Mouse (Mus musculus) lung, embryonic 15.5 days (tissue): ENCODE results near the gene Mertk. TPM values are rescaled to one million over a fixed set of nuclear protein-coding genes. Genes with fewer than 3 reads are reported as not detected.
A peak's percentile ranks its signal among the peaks of the same experiment; 100 is the strongest.

ENCODE experiments used
- ATAC-seq: fragments of 200-750 bp; cut with Nextera tagmentation; 2 replicates; pipeline ENCODE4 v1.8.0; 2017; ENCODE audit warnings: moderate number of reproducible peaks, borderline replicate concordance; ENCODE audit not compliant: low FRiP score, low TSS enrichment; ENCODE audit errors: extremely low read depth
- H3K27ac ChIP-seq: fragments of 300-500 bp; sonication (generic); 2 replicates; pipeline ENCODE4 v1.5.1; 2015; ENCODE audit warnings: moderate library complexity, mild to moderate bottlenecking, inconsistent platforms
- H3K27me3 ChIP-seq: fragments of 300-500 bp; sonication (generic); 2 replicates; pipeline ENCODE4 v1.6.1; 2015; ENCODE audit warnings: inconsistent platforms
- H3K36me3 ChIP-seq: fragments of 300-500 bp; sonication (generic); 2 replicates; pipeline ENCODE4 v1.6.1; 2015; ENCODE audit warnings: inconsistent platforms
- H3K4me1 ChIP-seq: fragments of 300-500 bp; sonication (generic); 2 replicates; pipeline ENCODE4 v1.6.1; 2015; ENCODE audit warnings: inconsistent platforms
- H3K4me2 ChIP-seq: fragments of 300-500 bp; sonication (generic); 2 replicates; pipeline ENCODE4 v1.6.1; 2015; ENCODE audit warnings: inconsistent platforms, mild to moderate bottlenecking, moderate library complexity
- H3K4me3 ChIP-seq: fragments of 300-500 bp; sonication (generic); 2 replicates; pipeline ENCODE4 v1.5.1; 2015; ENCODE audit warnings: mild to moderate bottlenecking, inconsistent platforms
- H3K9ac ChIP-seq: fragments of 300-500 bp; sonication (generic); 2 replicates; pipeline ENCODE4 v1.6.1; 2015; ENCODE audit warnings: inconsistent platforms
- H3K9me3 ChIP-seq: fragments of 300-500 bp; sonication (generic); 2 replicates; pipeline ENCODE4 v1.6.1; 2016; ENCODE audit warnings: inconsistent platforms
- WGBS: fragments of 180-500 bp; shearing (Covaris S2); methylation state at CpG from one replicate; pipeline ENCODE4 v1.1.7; 2015; 5-methylcytosine and 5-hydroxymethylcytosine counted together
- polyA plus RNA-seq: library from polyadenylated mRNA; unstranded; fragments of >200 nt; fragmentation: Nextera tagmentation; extraction: Ambion mirVana; gene quantifications from 2 replicates; pipeline ENCODE4 v1.2.1, GENCODE M21; 2015

Gene Mertk
- polyA plus RNA-seq, 1 experiment from 2014 or later, result 5.6 TPM

DNA sequence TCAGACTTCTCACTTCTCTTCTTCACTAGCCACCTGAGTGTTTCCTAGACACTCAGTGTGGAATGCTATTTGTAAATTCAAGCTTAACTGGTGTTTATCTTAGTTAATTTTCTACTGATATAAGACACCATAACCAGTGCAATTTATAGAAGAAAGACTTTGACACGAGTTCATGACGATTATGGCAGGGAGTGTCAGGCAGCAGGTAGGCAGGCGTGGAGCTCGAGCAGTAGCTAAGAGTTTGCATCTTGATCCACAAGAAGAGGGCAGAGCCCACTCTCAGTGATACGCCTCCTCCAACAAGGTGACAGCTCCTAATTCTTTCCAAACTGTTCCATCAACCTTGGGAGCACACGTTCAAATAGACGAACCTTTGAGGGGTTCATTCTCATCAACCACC, 27.9 kb downstream of the Mertk start:
- 69% methylated on average over 7 of the region's 7 CpGs for WGBS
- no peak overlapping the region for H3K9ac ChIP-seq
- no peak overlapping the region for H3K27ac ChIP-seq
- H3K4me2 ChIP-seq, result no peak overlapping the region
- peaks cover 13% of the 10 kb centered on the region for H3K4me1 ChIP-seq
- no peaks in the 10 kb centered on the region; the same call in 1 of the 2 replicates for H3K36me3 ChIP-seq
- ATAC-seq, result no peak
- no peaks in the 10 kb centered on the region for H3K27me3 ChIP-seq
- no peak overlapping the region for H3K4me3 ChIP-seq
- no peaks in the 10 kb centered on the region for H3K9me3 ChIP-seq

DNA sequence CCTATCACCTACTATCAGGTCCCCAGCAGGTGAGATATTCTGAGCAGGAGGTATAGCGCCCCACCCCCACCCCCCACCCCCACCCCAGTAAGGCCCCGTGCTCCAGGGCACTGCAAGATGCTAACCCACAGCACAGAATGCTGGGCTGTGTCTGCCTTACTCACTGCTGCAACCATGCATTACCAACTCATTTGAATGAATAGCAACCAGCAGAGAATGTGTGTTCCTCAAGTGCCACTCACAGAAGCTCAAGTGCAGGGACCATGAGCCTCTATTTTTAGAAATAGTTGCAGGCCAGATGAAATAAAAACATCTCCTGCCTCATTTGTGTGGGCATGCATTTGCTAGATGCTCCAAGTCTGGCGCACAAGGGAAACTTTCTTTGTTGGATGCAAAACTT, 28.8 kb downstream of the Mertk start:
- no peak overlapping the region for H3K4me2 ChIP-seq
- H3K9me3 ChIP-seq, result no peaks in the 10 kb centered on the region
- no peak overlapping the region for H3K9ac ChIP-seq
- H3K4me1 ChIP-seq, result peaks cover 10% of the 10 kb centered on the region
- H3K27ac ChIP-seq, result no peak overlapping the region
- H3K27me3 ChIP-seq, result no peaks in the 10 kb centered on the region
- H3K4me3 ChIP-seq, result no peak overlapping the region
- H3K36me3 ChIP-seq, result no peaks in the 10 kb centered on the region; the same call in 1 of the 2 replicates
- WGBS, result 51% methylated on average over 3 of the region's 3 CpGs
- ATAC-seq, result no peak

DNA sequence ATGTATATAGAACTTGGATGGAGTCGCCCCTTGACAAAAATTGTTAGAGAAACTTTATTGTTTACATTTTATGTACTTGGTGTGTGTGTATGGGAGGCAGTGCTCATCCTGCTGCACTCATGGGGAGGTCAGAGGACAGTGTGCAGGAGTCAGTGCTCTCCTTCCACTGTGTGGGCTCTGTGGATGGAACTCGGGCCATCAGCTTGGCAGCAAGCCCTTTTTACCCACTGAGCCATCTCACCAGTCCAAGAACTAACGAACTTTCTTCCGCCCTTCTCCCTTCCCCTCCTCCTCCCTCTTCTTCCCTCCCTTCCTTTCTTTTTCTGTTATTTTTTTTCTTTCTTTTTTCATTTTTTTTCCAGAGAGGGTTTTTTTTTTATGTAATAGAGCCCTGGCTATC, 29.3 kb downstream of the Mertk start:
- H3K4me2 ChIP-seq, result no peak overlapping the region
- no peak overlapping the region for H3K27ac ChIP-seq
- no peak for ATAC-seq
- no peaks in the 10 kb centered on the region for H3K9me3 ChIP-seq
- 50% methylated on average over 4 of the region's 4 CpGs for WGBS
- 0 out of 2 replicates have a peak overlapping the region, but pooled peaks have one; percentile 2 for H3K9ac ChIP-seq
- H3K36me3 ChIP-seq, result no peaks in the 10 kb centered on the region; the same call in 1 of the 2 replicates
- no peak overlapping the region for H3K4me3 ChIP-seq
- no peaks in the 10 kb centered on the region for H3K27me3 ChIP-seq
- H3K4me1 ChIP-seq, result peaks cover 9% of the 10 kb centered on the region

DNA sequence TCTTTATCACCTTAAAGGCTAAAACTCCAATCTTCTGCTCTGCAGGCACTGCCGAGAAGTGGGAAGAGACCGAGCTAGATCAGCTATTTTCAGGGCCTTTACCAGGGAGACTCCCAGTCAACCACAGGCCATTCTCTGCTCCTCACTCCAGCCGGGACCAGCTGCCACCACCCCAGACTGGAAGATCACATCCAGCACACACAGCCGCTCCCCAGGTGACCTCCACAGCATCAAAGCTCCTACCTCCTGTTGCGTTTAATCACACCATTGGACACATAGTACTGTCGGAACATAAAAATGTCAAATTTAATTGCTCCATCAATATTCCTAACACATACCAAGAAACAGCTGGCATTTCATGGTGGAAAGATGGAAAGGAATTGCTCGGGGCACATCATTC, 30.4 kb downstream of the Mertk start:
- no peak for ATAC-seq
- Histone ChIP-seq H3K27ac (no peak overlapping the region), H3K9me3 (no peaks in the 10 kb centered on the region), H3K4me2 (no peak overlapping the region), H3K4me3 (no peak overlapping the region), H3K9ac (no peak overlapping the region), H3K36me3 (no peaks in the 10 kb centered on the region; the same call in 1 of the 2 replicates), H3K27me3 (no peaks in the 10 kb centered on the region), H3K4me1 (peaks cover 9% of the 10 kb centered on the region)
- WGBS, result 68% methylated on average over 7 of the region's 7 CpGs

DNA sequence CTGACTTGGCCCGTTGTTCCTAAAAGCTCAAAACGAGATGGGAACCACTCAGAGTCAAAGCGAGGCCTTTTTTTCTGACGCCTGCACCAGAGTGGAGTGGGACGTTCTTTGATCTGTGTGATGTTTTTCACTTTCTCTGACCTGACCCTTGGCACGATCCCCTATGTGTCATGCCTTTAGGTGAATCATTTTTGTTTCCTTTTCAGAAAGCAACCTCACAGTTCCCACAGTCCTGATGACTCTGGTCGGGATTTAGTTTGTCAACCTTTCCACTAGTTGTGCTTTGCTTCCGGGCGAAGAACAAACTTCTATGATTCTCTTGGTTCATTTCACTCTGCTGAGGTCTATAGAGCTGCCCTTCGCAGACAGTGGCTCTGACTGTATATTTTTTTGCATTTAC, 32.8 kb downstream of the Mertk start:
- H3K27ac ChIP-seq, result no peak overlapping the region
- H3K4me3 ChIP-seq, result no peak overlapping the region
- H3K36me3 ChIP-seq, result no peaks in the 10 kb centered on the region; the same call in 1 of the 2 replicates
- no peak overlapping the region for H3K9ac ChIP-seq
- ATAC-seq, result no peak
- H3K4me1 ChIP-seq, result peaks cover 15% of the 10 kb centered on the region
- WGBS, result 57% methylated on average over 10 of the region's 10 CpGs
- H3K9me3 ChIP-seq, result no peaks in the 10 kb centered on the region
- H3K27me3 ChIP-seq, result no peaks in the 10 kb centered on the region
- H3K4me2 ChIP-seq, result no peak overlapping the region

DNA sequence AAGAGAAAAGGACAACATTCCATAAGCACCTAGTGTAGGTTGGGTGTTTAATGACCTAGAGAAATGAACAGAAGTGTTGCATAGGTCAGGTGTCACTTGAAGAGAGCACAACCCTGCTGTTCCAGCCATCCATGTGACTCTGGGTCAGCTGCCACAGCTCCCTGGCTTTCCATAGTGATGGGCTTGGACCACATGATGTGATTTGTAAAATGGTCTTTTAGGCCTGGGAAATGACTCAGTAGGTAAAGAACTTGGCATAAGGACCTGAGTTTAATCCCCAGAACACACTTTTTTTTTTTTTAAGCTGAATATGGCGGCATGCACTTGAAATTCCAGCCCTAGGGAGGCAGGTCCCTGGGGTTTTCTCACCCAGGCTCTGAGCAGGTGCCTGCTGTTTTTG, 33.2 kb downstream of the Mertk start:
- Histone ChIP-seq H3K4me1 (peaks cover 15% of the 10 kb centered on the region), H3K4me2 (no peak overlapping the region), H3K9me3 (no peaks in the 10 kb centered on the region), H3K27ac (no peak overlapping the region), H3K36me3 (no peaks in the 10 kb centered on the region; the same call in 1 of the 2 replicates), H3K27me3 (no peaks in the 10 kb centered on the region), H3K4me3 (no peak overlapping the region), H3K9ac (no peak overlapping the region)
- ATAC-seq, result no peak
- WGBS, result 75% methylated on average over 1 of the region's 1 CpGs

DNA sequence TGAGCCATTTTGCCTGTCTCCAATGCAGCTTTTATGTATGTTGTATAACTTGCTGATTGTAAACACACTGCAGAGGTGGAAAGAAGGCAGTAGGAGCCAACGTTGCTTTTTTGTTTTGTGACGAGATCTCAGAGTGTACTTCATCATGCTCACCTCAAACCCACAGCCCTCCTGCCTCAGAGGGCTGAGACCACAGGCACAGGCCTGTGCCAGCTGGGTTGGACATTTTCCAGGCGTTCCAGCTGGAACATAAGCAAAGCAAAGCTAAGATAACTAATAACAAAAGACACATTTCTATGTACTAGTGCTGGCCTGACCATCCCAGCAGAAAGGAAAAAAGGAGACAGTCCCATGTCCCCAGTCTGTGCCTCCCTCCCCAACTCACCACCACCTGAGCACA, 36.3 kb downstream of the Mertk start:
- 30% methylated on average over 3 of the region's 3 CpGs for WGBS
- peak; percentile 14; the same call in 1 of the 2 replicates for ATAC-seq

DNA sequence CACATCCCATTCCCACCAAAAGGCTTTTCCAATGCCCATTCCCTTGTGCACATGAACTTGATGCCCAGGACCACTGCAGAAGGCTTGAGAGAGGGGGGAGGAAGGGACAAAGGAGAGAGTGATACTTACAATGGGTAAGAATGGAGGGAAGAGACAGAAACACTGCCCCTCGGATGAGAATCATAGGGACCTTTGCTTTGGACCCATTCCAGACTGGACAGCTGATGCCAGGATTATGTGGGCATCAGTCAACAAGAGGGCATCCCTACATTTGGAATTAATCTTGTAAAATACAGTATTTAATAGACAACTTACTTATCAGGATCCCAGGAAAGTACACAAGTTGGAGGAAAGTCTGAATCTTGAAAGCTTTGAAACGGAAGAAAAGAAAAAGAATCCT, 38.3 kb downstream of the Mertk start:
- 88% methylated on average over 2 of the region's 2 CpGs for WGBS
- no peaks in the 10 kb centered on the region for H3K27me3 ChIP-seq
- no peaks in the 10 kb centered on the region for H3K9me3 ChIP-seq
- no peak overlapping the region for H3K27ac ChIP-seq
- H3K9ac ChIP-seq, result no peak overlapping the region
- H3K4me3 ChIP-seq, result no peak overlapping the region
- H3K36me3 ChIP-seq, result no peaks in the 10 kb centered on the region
- H3K4me1 ChIP-seq, result peaks cover 12% of the 10 kb centered on the region; the same call in 1 of the 2 replicates
- no peak for ATAC-seq
- no peak overlapping the region for H3K4me2 ChIP-seq

More for the DNA sequence above, 36.3 kb downstream of the Mertk start:
- Histone ChIP-seq H3K9ac (no peak overlapping the region), H3K27ac (peak overlapping the region; percentile 55; the same call in 1 of the 2 replicates), H3K4me3 (no peak overlapping the region), H3K27me3 (no peaks in the 10 kb centered on the region), H3K9me3 (no peaks in the 10 kb centered on the region), H3K4me2 (no peak overlapping the region), H3K36me3 (no peaks in the 10 kb centered on the region; the same call in 1 of the 2 replicates), H3K4me1 (peaks cover 12% of the 10 kb centered on the region; the same call in 1 of the 2 replicates)

DNA sequence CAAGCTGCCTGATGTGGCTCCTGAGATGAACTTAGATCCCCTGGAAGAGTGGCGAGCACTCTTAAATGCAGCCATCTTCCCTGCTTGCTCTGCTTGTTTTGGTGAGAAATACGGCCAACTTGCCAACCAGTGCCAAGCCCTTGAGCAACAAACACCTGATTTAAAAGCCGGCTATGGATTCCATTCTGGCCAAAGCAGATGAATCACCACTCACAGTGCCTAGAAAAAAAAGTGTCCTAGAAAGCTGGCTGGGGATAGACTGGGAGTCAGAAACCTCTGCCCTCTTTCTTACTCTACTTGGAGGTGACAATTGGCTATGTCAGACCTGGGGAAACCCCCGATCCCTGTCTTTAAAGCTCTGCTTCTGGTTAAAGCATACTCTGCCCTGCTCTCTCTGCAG, 39.0 kb downstream of the Mertk start:
- no peak overlapping the region for H3K4me3 ChIP-seq
- no peak for ATAC-seq
- H3K4me2 ChIP-seq, result no peak overlapping the region
- H3K27ac ChIP-seq, result no peak overlapping the region
- H3K27me3 ChIP-seq, result no peaks in the 10 kb centered on the region
- no peak overlapping the region for H3K9ac ChIP-seq
- H3K36me3 ChIP-seq, result no peaks in the 10 kb centered on the region
- no peaks in the 10 kb centered on the region for H3K9me3 ChIP-seq
- H3K4me1 ChIP-seq, result peaks cover 12% of the 10 kb centered on the region; the same call in 1 of the 2 replicates
- WGBS, result 87% methylated on average over 4 of the region's 4 CpGs

DNA sequence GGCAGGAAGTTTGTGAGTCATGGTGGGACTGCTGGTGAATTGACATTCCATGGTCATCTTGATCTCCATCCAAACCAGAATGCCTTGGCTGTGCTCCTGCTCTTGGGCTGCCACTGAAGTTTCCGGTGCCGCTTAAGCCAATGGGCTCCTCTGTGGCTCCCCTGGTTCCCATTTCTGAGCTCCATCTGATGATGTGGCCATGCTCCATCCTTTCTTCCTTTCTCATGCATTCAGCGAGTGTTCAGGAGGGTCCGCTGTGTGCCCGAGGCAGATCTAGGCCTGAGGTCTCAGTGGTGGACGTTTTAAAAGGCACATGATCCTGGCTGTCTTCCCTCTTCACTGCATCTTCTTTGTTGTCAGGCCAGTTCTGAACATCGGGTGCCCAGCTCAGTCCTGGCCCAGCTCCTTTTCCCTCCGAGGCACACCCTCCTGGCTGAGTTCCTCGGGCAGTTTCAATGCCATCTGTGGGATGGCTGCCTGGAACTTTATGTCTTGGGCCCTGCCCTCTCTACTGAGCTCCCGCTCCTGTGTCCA, 40.0 kb downstream of the Mertk start:
- no peak for ATAC-seq
- WGBS, result 78% methylated on average over 10 of the region's 10 CpGs
- no peak overlapping the region for H3K9ac ChIP-seq
- no peaks in the 10 kb centered on the region for H3K36me3 ChIP-seq
- H3K4me3 ChIP-seq, result no peak overlapping the region
- H3K4me1 ChIP-seq, result peaks cover 12% of the 10 kb centered on the region; the same call in 1 of the 2 replicates
- no peaks in the 10 kb centered on the region for H3K27me3 ChIP-seq
- H3K4me2 ChIP-seq, result no peak overlapping the region
- H3K9me3 ChIP-seq, result no peaks in the 10 kb centered on the region
- H3K27ac ChIP-seq, result no peak overlapping the region

DNA sequence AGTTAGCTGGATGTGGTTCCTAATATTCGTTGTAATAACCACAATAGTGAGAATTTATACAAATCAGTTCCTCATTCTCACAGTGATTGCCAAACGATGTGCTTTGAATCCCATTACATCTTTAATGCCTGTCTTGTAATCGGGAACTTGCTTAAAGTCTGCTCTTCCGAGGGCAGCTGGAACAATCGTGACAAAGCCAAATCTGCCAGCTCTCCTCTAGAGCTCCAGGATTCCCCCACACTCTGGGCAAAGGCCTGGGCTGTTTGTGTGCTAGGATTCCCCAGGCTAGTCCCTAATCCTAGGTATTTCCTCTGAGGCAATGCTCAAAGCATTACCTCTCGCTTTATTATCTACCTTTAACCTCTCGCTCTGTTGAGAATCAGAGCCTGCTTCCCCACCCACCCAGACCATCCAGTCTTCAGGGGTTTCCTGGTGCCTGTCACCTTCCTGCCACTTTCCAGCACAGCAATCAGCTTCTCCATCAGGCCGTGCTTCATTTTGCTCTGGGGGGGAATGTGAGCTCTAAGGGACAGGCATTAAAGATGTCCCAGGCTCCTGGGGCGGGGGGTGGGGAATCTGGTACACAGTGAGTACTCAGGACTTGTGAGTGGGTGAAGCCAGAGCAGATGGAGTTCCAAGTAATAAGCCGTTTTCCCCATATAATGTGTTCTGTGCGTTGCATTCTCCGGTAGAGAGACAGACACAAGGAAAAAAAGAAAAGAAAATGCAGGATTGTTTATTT, 47.3 kb downstream of the Mertk start:
- Histone ChIP-seq H3K36me3 (no peaks in the 10 kb centered on the region), H3K9me3 (no peaks in the 10 kb centered on the region), H3K9ac (no peak overlapping the region), H3K4me3 (no peak overlapping the region), H3K27ac (peak overlapping the region; percentile 84), H3K4me1 (peaks cover 18% of the 10 kb centered on the region), H3K4me2 (no peak overlapping the region), H3K27me3 (no peaks in the 10 kb centered on the region)
- 47% methylated on average over 12 of the region's 12 CpGs for WGBS
- peak; percentile 34; the same call in 1 of the 2 replicates for ATAC-seq

DNA sequence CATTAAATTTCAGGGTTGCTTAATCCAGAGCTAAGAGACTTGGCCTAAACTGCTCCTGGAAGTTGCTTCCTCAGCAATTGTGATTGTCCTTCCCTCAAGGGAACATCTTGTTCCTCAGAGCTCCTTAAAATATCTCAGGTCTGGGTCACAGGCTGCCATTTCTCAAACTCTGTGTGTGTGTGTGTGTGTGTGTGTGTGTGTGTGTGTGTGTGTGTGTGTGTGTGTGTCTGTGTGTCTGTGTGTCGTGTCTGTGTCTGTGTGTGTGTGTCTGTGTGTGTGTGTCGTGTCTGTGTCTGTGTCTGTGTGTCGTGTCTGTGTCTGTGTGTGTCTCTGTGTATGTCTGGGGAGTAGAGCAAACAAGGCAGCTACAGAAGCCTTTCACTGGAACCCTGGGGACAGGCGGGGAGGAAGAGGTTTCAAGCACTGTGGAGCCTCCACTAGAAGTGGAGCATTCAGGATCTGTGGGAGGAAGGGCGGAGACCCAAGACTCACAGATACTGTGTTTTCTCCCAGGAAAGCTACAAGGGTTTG, 47.9 kb downstream of the Mertk start:
- H3K4me1 ChIP-seq, result peaks cover 18% of the 10 kb centered on the region
- 44% methylated on average over 5 of the region's 5 CpGs for WGBS
- H3K36me3 ChIP-seq, result no peaks in the 10 kb centered on the region
- H3K4me2 ChIP-seq, result no peak overlapping the region
- peak overlapping the region; percentile 84 for H3K27ac ChIP-seq
- H3K9me3 ChIP-seq, result no peaks in the 10 kb centered on the region
- peak; percentile 74; the same call in 1 of the 2 replicates for ATAC-seq
- no peaks in the 10 kb centered on the region for H3K27me3 ChIP-seq
- no peak overlapping the region for H3K4me3 ChIP-seq
- H3K9ac ChIP-seq, result no peak overlapping the region
